Mouse (Mus musculus): ENCODE measurements around the gene Syngr1.

The Syngr1 gene

DNA sequence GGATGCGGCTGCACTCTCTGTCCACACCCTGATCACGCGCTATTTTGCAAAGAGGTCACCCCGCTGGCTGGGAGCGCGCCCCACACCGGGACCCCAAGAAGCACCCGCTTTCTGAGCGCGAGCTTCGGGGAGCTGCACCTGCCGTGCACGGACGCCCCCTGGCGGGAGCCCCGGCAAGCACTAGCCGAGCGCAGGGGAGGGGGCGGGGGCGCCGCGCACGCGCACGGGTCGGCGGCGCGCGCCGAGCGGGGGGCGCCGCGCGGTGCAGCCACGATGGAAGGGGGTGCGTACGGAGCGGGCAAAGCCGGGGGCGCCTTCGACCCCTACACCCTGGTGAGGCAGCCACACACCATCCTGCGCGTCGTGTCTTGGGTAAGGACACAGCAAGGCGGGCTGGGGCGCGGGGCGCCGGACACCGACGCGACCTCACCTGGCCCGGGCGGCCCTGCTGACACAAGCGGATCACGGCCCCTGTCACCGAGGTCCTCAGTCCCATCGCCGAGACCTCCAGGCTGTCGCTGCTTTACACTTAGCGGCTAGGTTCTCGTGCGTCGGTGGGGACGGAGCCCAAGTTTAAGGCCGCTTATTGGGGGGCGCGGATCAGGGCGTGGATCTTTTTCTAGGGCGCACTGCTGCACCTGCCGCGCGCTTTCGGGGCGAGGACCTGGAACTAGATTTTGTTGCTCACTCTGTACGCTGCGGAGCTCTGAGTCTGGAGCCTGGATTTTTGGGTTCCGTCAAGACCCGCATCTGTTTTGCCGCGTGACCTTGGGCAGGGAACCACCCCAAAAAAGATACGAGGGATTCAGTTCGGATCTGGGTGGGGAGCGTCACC lies at the start of gene Syngr1, which contains the start of gene Rpl3:
Gene Syngr1, plus strand, starts transcription at position 214 of the 835 bp plus-strand sequence.
Gene Rpl3, minus strand, starts transcription at position 748 of the 835 bp plus-strand sequence.
- no peak for DNase-seq (ENCODE audit: low read depth)

DNA sequence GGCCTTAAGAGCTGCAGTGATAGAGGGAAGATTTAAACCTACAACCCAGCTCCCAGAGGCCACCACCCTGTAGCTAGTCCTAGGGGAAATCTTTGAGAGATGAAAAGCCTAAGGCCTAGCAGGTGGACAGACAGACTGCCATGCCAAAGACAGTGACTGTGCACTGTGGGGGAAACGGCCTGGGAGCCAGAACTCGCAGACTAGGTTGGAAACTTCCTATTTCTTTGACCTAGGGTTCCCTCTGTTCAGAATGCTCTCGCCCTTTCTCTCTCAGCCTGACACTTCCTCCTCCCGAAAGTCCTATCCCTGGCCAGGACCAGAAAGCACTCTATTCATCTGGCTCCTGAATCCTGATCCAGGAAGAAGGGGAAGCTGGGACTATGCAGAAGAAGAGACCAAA lies 49.0 kb upstream of the Syngr1 start:
- DNase-seq (ENCODE audit: low read depth), result no peak

DNA sequence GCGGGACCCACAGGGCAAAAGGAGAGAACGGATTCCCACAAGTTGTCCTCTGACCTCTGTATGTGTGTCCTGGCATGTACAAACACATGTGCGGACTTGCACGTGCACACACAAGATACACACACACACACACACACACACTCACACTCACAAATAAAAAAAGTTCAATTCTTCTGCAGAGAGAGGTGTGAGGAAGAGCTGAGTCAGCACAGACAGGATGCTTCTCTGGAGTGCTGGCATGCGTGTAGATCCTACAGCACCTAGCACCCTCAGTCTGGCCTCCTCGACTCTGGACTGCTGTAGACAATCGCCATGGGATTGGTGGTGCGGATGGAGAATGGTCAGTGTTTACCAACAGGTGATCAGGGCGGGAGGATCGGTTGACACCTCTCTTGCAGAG lies 46.9 kb upstream of the Syngr1 start:
- DNase-seq (ENCODE audit: low read depth), result no peak

DNA sequence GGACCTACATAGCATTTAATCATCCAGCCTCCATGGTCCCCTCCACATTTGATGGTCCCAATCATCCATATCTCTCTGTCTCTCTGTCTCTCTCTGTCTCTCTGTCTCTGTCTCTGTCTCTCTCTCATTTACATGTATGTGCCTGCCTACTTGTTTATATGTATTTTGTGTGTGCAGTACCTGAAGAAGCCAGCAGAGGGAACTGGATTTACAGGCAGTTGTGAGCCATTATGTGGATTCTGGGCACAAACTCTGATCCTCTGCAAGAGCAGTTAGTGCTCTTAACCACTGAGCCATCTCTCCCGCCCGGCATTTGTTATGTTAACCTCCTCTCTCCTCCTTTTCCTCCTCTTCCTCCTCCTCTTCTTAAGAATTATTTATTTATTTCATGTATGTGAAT lies 45.4 kb upstream of the Syngr1 start:
- no peak for DNase-seq (ENCODE audit: low read depth)

DNA sequence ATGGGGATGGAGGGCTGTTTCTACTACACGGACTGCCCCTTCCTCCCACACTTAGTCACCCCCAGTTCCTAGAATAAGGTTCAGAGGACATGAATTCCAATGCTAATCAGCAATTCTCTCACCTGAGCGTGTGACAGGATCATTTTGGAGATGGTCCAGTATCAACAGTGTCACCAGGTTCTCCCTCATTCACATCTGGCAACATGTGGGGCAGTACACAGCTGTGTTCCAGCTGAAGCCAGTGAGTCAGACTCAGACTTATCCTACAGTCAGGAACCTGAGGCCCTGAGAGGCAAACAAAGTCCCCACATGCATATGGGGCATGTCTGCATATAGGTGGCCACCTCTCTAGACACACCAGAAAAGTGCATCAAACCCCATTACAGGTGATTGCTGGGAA lies 43.9 kb upstream of the Syngr1 start:
- no peak for DNase-seq (ENCODE audit: low read depth)

DNA sequence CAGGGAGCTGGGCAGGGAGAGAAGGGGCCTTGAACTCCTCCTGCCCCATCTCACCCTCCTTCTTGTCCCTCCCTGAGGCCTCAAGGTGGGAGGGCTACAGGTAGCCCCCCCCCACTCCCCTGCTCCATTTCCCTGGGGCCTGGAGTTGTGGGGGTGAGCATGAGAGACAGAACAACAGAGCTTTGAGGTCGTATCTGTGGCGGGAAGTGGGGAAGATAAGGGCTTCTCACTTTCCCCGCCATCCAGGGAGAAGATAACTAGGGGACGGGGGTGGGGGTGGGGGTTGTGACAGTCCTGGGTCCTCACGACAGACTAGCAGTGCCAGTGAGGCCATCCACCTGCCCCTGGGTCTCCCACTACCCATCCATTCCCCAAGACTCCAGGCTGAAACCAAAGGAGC lies 43.2 kb upstream of the Syngr1 start:
- DNase-seq (ENCODE audit: low read depth), result no peak

DNA sequence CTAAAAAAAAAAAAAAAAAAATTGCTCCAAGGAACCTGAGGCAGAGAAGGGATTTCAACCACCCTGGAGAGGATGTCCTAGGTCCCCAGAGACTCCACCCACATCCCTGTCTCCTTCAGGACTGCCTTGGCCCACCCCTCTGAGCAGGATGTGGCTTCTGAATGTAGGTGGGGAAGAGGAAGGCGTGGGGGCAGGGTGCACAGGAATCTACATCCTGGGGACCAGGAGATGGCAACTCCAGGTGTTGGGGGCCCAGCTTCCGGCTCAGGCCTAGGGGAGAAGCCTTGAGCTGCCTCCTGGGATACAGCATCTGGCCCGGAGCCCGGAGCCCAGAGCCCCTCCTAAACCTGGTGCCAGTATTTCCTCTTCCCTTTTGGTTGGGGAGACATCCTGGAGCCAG lies 41.0 kb upstream of the Syngr1 start:
- no peak for DNase-seq (ENCODE audit: low read depth)

DNA sequence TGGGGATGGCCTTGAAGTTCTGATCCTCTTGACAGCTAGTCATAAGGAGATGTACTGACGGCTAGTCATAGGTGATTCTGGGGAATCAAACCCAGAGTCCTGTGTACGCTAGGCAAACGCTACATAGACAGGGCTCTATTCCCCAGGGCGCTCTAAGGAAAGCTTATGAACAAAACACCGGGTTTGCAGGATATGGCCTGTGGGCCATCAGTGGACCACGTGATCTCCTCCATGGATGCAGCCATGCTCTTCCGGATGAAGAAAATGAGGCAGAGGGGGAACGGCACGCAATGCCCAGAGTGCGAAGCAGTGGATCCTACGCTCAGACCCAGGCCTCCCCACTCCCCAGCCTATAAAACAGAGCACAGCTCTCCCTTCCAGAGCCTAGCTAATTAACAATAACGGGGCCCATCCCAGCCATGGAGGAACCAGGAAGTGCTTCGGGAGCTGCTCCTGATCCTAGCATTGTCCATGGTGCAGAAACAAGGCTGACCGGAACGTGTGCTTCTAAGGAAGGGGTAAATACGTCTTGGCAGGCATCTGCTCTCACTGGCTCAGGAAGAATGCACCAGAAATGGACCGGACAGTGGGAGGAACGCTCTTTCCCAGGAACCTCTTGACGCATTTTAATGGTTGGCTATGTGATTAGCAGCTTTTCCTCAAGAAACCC lies 39.9 kb upstream of the Syngr1 start:
- no peak for DNase-seq (ENCODE audit: low read depth)

DNA sequence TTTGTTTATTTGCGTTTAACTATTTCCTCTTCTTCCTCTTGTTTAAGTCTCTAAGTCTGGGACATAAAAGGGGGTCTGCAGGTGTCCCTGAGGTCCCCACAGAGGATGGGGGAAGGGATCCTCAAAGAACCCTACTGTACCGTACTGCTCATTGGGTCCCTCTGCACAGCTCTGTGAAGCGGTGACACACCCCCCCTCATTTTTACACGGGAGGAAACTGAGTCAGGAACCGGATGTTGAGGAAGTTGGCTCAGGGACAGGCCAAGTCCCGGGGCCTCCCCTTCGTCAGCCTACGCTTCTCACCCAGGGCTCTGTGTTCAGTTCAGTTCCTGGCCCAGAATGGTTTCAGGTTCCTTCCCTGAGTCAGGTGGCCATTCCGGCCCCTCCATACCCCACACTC lies 39.4 kb upstream of the Syngr1 start:
- DNase-seq (ENCODE audit: low read depth), result no peak

DNA sequence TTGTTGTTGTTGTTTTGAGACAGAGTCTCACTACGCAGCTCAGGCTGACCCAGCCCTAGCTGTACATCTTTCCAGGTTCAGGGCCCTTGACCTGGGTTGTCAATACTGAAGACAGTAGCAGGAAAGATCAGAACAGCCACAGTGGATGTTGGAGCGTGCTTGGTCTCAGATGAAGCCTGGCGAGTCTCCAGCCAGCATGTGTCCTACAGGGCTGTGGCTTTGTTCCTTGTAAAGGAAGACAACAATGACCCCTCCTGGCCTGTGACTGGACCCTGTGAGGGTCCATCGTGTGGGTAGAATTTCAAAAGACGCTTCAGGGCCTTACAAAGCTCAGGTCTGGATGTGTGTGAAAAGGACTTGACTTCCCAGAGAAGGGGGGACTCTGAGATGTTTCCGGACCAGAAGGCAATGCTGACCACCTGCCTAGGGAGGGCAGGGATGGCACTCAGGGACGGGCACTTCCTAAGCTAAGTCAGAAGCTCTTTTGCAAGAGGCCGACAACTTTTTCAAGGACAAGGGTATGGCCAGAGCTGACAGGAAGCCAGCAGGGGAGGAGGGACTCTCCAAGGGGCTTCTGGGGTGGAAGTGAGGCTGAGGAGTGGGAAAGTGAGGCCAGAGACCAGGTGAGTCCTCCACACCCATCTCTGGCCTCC lies 37.6 kb upstream of the Syngr1 start:
- no peak for DNase-seq (ENCODE audit: low read depth)

DNA sequence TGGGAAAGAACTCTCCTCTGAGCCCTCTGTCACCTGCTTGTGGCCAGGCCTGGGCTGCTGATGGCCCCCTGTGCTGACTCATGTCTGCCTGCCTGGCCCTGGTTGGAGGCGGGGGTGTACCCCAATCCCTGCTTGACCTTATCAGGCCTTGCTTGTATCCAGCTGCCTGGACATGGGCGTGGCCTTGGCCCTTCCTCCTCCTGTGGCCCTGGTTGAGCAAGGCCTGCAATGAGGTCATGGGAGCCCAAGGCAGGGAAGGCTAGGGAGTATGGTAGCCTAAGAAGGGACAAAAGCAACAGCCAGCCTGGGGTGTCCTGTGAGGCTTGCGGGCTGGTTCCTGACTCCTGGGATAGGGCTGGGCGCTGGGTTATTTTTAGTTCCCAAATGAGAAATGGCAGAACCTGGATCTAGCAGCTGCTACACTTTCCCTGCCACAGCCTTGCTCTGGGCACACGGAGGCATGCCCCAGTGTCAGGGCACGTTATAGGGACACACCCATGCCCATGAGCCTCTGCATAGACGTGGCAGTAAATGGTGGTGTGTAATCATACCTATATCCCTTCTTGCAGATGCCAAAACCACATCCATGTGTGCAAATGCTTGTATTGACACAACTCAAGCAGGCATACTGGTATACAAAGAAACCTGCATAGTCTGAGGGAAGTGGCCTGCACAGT lies 37.0 kb upstream of the Syngr1 start:
- DNase-seq (ENCODE audit: low read depth), result no peak

DNA sequence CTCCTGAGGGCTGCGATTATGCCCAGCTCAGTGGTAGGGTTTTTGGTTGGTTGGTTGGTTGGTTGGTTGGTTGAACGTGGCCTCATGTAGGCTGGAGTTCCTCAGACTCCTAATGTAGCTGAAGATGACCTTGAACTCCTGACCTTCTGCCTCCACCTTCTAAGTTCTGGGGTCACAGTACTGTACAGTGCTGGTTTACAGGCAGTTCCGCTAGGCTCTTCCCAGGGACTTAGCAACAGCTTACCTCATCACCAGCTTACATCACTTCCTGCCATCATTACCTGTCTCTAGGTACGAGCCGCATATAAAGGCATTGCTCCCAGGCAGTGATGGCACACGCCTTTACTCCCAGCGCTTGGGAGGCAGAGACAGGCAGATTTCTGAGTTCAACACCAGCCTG lies 33.0 kb upstream of the Syngr1 start:
- no peak for DNase-seq (ENCODE audit: low read depth)

DNA sequence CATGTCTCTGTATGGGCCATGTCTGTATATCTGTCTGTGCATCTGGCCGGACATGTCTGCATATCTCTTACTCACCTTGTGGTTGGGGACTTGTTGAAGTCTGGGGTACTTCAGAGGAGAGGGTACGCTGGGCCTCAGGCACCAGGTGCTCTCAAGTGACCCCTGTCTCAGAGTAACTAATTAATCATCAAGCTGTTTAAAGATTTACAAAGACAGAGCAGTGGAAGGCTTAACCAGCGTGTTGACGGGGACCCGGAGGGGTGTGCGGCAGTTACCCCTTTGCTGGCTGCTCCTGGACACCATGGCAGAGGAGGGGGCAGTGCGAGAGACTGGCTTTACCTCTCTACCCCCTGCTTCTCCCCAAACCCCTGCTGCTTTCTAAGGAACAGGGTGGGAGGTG lies 31.5 kb upstream of the Syngr1 start:
- DNase-seq (ENCODE audit: low read depth), result no peak

DNA sequence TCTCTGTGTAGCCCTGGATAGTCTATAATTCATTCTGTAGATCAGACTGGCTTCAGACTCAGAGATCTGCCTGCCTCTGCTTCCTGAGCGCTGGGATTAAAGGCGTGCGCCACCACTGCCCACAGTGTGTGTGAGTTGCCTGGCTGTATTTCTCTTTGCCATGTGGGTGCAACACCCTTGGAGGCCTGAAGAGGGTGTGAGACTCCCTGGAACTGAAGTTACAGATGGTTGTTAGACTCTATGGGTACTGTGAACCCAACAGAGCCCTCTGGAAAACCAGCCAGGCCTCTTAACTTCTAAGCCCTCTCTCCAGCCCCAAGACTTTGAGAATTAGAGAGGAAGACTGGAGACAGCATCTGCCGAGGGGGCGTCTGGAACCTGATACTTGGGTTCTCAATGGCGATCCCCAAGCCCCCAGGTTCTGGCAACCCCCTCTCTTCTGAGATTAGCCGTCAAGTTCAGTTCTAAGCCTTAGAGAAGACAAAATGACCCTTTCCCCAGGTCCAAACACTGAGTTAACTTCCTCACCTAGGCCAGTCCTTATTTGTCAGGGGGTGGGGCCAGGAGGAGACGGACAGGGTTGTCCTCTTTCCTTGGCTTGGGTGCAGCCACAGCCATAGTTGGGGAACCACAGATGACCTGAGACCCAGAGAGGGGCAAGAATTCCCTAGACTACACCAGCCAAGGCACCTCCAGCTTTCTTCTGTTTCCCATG lies 30.6 kb upstream of the Syngr1 start:
- DNase-seq (ENCODE audit: low read depth), result no peak

DNA sequence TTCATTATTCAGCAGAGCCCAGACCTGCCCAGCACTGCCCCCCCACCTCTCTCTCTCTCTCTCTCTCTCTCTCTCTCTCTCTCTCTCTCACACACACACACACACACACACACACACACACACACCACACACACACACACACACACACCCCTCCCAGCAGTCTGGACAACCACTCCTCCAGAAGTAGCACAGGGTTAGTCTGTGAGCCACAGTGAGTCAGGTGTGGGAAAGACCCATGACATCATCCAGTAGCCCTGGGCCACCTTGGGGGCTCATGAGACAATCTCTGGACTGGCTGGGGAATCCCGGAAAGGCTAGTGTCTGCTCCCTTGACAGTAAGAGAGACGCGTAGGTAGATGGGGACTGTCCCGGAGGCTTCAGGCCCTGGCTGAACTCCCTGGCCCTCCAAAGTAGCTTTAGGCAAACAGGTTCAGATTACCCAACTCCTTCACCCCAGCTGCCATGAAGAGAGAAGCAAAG lies 30.0 kb upstream of the Syngr1 start:
- DNase-seq (ENCODE audit: low read depth), result no peak

DNA sequence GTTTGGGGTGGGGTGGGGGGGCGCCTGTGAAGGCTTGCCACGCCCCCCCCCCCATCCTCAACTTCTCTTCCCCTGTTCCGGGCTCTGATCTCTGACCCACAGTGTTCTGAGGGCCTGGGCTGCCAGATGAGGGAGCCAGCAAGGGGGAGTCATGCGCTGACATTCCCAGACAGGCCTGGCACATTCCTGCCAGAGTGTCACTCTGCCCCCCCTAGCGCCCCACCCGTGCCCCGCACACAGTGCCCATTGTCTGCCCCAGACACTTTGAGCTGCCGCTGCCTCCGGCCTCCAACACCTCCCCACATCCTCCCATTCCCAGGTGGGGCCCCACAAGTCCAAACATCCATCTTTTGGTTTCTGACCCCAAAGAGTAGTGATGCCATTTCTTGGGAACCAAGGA lies 28.8 kb upstream of the Syngr1 start:
- no peak for DNase-seq (ENCODE audit: low read depth)

DNA sequence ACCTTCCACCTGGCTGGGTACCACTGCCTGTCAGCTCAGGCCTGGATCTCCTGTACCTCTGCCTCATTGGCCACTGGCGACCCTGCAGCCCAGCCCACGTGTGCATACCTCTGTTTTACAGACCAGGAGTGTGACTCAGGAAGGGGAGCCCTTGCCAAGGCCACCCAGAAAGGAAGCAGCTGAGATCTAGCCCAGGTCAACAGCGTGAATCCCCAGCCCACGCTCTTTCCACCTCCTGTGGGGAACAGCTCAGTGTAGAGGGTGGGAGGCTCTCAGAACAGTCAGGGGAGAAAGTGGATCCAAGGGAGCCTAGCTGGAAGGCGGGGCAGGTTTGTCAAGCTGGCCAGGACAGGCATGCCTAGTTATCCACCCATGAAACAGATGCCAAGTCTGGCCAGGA lies 28.3 kb upstream of the Syngr1 start:
- no peak for DNase-seq (ENCODE audit: low read depth)

DNA sequence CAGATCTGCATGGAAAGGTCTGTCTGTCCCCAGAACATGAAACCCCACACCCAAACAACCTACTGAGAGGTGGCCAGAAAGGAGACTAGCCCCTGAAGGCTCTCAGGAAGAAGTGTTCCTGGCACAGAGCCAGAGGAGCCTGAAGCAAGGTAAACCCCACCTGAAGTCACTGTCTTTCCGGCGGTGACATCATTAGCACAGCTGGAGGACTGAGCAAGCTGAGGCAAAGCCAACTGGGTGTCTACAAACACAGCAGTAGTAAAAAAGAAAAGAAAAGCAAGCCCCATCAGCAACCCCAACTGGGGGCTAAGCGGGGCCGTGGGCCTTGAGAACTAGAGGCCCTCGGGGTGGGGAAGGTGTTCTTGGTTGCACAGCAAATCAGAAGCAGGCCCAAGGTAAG lies 26.2 kb upstream of the Syngr1 start:
- DNase-seq (ENCODE audit: low read depth), result no peak

DNA sequence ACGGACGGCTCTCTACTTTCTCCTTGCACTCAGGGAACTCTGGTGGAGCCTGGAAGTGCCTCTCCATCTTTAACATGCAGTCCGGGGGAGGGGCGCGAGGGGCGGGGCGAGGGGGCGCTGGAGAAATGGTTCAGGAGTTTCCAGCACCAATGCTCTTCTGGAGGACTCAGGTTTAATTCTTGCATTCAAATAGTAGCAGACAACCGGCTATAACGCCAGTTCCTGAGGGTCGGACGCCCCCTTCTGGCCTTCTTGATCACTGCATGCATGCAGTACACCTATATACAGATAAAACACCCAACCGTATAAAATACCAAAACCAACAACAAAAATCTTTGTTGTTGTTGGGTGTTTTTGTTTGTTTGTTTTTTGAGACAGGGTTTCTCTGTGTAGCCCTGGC lies 25.7 kb upstream of the Syngr1 start:
- DNase-seq (ENCODE audit: low read depth), result no peak

DNA sequence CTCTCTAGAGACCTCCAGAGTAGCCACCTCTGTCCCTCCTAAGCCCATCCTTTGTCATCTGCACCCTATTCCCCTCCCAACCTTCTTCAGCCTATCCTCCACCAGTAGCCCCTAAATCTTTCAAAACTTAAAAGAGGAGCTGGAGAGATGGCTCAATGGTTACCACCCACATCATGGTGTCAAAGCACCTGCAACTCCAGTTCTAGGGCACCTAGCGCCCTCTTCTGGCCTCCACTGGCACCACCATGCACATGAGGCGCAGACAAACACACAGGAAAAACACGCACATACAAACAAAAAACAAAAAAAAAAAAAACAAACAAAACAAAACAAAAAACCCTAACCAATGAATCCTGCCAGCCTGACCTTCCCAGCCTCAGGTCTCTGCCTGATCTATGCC lies 24.6 kb upstream of the Syngr1 start:
- DNase-seq (ENCODE audit: low read depth), result no peak

DNA sequence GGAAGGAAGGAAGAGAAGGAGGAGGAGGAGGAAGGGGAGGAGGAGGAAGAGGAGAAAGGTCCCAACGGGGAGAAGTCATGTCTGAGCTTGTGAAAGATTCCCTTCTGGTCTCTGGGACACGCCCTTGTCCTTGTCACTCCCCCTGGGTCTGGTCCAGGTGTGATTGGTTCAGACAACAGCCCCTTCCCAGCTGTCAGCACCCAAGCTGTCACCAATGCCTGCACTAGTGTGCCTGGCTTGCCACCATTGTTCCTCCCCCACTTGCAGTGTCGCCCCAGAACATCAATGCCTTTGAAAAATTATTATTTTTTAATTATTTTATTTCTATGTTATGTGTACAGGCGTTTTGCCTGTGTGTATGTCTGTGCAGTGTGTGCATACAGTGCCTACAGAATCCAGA lies 22.0 kb upstream of the Syngr1 start:
- no peak for DNase-seq (ENCODE audit: low read depth)
